Mouse (Mus musculus): ENCODE measurements around the gene Cd44.
A peak's percentile ranks its signal among the peaks of the same experiment; 100 is the strongest.

The Cd44 gene

GRCm38 (mm10) chr2:102868444-102868843, 33.0 kb downstream of the Cd44 start:
- no peak for DNase-seq

DNA sequence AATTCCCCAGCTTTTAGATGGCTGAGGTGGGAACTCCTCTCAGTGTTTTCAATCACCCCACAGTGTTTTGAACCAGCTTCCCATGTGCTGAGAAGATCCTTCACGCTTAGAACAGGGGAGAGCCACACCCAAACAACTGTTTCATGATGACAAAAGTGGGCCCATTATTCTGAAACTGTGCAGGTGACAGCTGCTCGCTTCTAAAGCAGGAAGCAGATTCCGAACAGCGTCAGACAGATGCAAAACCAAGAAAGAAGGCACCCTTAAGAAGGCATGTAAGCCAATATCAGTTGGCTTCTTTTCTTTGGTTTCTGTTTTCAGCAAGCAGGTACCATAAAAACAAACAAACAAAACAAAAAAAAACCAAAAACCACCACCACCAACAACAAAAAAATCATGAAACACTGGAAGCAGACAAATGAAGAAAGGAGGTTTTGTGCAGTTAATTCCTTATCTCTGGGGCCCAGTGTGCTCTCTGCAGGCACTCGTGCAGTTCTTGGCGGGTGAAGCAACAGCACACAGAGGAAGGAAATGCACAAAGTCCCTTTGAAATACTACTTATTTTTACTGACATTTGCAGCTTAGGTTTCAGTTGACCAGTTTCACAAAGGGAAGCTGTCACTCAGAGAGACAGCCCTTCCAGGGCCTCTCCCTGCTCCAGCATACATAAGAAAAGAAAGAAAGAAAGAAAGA, 33.9 kb downstream of the Cd44 start:
- no peak for DNase-seq

DNA sequence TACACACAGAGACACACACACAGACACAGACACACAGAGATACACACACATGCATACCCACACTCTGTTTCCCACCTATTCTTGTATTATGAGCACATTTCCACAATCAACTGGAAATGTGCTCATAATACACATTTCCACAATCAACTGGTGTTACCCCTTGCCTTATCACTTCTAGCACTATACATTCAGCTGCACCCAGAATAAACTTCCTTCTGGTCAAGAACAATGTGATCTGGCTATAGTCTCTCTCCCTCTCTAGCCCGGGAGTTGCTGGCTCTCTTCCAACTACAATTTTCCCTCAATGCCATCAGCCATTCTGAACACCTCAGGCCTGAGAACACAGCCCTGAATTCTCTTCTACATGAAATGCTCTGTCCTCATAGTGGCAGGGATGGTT, 34.9 kb downstream of the Cd44 start:
- no peak for DNase-seq

DNA sequence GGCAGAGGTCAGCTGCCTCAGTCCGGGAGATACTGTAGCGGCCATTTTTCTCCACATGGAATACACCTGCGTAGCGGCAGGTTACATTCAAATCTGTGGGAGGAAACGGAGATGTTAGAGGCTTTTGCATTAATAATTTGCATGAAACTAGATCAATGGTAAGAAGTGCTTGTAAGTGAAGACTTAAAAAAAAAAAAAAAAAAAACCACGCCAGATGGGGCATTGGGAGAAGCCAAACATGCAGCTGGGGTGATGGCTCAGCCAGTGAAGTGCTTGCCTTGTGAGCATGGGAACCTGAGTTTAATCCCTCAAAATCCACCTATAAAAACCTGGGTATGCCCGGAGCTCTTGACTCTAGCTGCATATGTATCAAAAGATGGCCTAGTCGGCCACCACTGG, 36.1 kb downstream of the Cd44 start:
- DNase-seq = no peak

DNA sequence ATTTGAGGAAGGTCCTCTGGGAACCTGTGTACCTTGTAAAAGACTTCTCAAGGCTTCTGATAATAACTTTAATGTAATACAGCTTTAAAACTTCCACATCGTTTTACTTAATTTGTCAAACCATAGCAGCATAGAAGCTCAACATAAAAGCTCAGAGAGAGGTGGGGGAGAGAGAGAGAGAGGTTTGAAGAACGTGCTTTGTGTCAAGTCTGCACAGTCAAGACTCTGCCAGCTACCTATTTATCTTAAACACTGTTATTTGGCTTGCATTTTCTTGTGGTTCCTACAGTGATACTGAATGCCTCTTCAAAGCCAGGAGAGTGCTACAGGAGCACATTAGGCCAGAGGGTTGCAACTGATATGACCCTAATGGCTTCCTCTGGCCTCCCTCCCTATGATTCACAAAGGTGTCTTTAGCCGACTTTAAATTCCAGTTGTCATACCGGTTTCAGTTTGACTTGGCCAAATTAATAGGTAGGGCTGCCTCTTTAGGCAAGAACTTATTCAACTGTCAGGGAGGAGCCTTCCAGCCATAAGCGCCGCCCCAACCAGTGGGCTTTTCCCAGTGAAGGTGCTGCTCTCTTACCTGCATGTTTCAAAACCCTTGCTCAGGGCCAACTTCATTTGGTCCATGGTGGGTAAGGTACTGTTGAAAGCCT, 36.6 kb downstream of the Cd44 start:
- DNase-seq = no peak

- DNase-seq = no peak
These were observed 37.4 kb downstream of the Cd44 start for GRCm38 (mm10) chr2:102864036-102864435.

DNA sequence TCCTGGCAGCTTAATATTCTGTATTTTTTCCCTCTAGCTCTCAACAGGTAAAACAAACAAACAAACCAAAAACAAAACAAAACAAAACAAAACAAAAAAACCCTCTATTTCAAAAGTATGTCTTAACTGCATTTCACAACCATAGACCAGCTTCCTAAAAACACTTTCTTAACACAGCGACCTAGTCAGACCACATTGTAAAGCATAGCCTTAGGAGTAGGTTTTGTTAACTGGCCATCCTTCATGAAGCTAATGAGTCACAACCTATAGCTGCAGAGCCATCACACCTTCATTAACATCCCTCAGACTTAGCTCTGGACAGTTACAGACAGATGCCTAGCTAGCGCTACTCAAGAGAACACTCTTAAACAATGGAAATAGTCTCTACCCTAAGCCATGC, 37.9 kb downstream of the Cd44 start:
- no peak for DNase-seq

DNA sequence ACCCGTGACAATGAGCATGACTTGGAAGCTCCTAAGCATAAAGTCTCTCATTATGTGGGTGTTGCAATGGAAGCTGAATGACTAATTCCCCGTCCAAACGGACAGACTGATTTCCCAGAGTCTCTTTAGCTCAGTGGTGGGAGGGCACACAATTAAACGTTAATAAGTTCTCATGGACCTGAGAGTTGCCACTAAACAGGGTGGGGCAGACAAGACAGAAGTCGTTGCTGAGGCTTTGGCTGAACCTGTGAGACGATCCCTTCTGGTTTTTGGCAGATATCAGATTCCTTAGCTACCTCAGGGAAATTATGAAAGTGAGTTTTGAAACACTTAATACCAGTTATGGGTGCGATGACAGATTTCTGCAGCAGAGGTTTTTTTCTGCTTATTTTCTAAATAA, 38.8 kb downstream of the Cd44 start:
- no peak for DNase-seq

- no peak for DNase-seq
These were observed 43.2 kb downstream of the Cd44 start for GRCm38 (mm10) chr2:102858271-102858670.

DNA sequence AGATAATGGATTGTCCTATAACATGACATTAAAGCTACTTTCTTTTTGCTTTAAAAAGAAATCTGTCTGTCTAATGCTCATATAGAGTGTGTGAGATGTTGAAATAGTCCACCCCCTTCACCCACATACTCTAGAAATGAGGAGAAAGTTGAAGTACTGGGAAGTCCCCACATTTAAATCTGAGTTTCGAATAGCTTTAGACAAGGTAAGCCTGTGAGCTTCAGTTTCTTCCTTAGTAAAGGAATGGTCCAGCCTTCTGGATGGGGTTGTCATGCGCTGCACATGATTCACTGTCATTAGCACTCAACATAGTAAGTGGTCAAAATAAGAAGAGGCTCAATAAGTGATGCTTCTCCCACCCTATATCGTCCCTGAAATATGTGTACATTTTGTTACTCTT, 48.2 kb downstream of the Cd44 start:
- no peak for DNase-seq

DNA sequence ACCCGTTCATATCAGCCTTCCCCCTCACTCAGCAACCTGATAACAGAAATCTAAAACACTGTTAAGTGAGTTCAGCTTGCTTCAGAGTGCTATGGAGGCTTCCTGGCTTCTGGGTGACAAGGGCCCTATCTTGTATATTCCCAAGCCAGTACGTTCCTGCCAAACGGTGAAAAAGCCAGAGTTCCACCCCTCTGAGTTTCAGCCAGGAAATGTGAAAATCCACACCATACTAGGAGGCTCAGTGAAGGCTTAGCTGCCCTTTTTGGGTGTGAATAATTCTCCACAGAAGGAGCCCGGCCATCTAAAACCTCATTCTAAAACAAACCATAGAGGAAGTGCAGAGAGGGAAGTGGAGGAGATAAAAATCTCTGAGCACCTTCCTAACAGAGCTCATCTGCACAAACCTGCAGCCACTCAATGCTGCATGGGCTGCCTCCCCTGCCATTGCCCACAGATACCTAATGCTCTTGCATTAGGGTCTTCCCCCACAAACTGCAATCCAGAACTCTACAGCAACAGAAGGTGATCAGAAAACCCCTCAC, 49.5 kb downstream of the Cd44 start:
- DNase-seq = no peak

DNA sequence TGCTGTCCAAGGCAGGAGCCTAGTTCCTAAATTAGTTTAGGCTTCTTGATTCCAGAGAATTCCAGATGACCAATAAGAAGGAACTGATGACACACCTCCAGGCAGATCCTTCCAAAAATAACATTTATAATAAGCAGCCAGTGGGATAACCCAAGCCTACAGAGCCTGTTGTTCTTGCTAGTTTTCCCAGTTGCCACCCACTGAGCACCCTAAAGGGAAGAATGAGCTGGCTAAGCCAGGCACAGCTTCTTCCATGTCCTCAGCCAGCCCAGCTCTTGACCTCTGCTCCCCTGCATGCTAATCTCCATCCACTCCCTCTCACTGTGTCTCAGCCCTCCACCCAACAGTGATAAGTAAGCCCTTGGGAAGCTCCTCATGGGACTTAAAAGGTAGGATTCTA, 51.4 kb downstream of the Cd44 start:
- no peak for DNase-seq

- no peak for DNase-seq
These were observed 52.5 kb downstream of the Cd44 start for GRCm38 (mm10) chr2:102848811-102849433.

DNA sequence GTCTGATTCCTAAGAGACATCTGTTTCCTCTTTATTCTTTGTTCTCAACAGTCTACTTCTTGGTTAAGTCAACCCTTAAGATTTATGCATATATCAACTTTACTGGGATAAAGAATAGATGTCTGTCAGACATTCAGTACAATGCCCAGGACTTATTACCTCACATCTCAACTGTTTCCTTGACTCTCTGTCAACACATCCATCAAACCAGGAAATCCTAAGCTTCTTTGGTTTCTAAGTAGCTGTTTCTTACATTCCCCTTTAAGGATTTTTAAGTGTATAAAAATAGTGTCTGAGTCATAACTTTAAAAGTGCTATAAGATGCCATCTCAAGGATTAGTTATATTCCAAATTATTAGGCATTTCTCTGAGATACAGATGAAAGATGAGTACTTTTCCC, 60.2 kb downstream of the Cd44 start:
- no peak for DNase-seq

DNA sequence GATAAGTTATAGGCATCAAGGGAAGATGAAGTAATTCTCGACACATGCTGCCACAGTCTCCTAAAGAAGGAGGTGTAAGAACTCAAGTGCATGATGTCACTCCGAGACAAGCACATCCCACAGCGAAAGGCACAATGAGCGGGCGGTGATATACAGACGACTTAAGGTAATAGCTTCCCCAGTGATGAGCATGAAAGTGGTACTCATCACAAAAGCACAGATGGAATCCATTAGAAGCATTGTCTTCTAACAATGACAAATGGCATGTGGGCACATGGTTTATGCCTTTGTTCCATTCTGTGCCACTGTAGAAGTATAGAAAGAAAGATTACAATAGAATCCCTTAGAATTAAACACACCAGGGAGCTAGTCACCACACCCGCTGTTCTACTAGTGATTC, 63.3 kb downstream of the Cd44 start:
- no peak for DNase-seq

GRCm38 (mm10) chr2:102831547-102831946, 69.9 kb downstream of the Cd44 start:
- DNase-seq = no peak

DNA sequence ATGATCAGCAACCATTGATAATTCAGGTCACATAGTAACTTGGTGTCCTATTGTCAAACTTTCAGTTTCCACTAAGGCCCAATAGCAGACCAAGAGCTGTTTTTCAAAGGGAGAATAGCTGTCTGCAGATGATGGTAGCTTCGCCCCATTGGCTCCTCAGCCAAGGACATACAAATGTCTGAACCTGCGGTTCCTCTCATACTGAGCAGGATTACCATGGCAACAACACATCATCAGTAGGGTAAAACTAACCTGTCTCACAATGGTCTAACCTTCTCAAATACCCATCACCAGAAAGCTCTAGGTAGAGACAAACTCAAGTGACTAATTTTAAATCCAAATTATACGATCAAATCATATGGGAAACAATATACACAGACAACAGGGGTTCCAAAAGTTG, 72.3 kb downstream of the Cd44 start:
- DNase-seq = peak; percentile 78

- DNase-seq = no peak
These were observed 73.1 kb downstream of the Cd44 start for GRCm38 (mm10) chr2:102828381-102828780.

DNA sequence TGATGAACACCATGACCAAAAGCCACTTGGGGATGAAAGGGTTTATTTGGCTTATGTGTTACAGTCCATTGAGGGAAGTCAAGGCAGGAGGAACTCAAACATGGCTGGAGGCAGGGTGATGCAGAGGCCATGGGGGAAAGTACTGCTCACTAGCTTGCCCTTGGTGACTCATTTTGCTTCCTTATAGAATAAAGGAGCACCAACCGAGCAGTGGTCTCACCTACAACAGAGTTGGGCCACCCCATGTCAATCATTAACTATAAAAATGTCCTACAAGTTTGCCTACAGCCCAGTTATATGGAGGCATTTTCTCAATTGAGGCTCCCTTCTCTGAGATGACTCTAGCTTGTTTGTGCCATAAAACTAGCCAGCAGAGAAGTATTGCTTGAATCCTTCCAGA, 73.6 kb downstream of the Cd44 start:
- DNase-seq = no peak

DNA sequence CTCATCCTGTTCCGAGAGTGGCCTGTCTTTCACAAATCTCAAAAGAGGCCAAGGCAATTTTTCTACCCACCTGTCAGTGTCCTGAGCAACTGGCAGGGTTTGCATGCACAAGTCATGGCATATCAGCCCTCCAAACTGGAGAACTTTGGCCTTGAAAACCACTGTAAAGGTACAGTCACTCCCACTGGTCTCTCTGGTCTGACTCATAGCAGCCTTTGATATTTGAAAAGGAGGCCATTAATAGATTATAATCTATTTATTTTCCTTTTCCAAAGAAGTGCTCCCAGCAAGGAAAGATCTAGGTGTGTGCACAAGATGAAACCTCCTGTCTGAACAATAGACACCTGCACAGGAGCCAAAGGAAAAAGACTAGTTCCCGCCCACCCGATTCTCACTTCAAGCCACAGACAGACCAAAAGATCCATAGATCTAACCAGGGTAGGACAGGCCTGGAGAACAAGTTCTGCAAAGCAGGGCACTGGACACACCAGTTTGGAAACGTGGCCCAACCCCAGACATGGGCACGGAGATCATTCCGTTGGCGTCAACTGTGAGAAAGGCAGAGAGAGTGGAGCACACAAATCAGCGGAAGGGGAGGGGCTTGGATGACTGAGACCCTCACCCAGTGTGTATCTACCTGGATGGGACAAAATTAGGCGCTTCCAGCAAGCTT, 75.4 kb downstream of the Cd44 start:
- no peak for DNase-seq

DNA sequence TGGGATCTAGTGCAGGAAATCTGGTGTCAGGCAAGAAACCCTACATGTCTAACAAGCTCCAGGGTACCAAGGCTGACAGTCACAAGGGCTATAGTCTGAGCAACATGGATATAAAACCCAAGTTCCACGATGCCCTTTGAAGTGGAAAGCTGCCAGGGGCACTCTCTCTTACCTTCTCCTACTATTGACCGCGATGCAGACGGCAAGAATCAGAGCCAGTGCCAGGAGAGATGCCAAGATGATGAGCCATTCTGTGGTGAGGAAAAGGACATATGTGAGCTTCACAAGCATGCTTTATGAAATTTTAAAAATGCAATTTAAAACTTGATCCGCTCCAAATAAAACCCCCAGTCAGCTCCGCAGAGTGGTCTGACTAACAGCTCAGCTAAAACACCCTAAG, 79.4 kb downstream of the Cd44 start:
- DNase-seq = no peak

DNA sequence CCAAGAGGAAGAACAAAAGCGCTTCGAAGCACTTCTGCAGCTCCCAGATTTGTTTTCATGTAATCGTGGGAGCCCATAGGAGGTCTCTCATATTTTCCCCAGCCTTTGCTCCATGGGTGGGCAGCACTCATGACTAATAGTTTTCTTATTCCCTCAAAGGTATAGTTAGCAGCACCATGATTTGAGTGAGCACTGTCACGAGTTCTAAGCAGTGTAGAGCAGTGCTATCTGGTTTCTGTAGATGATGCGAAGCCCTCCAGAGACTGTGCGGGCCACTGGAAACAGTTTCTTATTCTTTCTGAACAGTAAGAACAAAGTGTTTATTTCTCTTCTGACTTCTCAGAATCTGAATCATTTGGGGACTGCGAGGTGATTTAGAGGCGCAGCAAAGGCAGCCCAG, 80.7 kb downstream of the Cd44 start:
- no peak for DNase-seq

DNA sequence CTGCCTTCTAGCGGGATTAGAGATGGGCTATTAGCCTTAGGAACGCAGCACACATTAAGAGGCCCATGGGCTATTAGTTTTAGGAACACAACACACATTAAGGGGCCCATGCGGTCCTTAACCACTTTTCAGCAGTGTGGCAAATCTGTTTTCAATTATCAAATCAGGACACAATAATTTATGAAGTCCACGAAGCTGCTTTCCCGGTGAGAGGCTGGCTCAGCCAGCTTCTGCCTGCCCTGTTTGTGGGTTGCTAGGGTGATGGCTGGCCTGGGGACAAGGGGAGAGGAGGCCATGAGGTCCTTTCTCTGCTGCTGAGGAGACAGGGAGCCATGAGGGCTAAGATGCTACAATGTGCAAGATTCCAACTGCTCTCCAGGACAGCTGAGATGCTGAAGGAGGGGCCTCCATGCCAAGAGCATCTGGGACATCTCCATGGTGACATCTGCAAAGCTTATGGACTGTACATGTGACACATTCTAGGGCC, 81.2 kb downstream of the Cd44 start:
- no peak for DNase-seq
